ENCODE assay signal across 21 mouse cellular contexts in the genomic region with DNA sequence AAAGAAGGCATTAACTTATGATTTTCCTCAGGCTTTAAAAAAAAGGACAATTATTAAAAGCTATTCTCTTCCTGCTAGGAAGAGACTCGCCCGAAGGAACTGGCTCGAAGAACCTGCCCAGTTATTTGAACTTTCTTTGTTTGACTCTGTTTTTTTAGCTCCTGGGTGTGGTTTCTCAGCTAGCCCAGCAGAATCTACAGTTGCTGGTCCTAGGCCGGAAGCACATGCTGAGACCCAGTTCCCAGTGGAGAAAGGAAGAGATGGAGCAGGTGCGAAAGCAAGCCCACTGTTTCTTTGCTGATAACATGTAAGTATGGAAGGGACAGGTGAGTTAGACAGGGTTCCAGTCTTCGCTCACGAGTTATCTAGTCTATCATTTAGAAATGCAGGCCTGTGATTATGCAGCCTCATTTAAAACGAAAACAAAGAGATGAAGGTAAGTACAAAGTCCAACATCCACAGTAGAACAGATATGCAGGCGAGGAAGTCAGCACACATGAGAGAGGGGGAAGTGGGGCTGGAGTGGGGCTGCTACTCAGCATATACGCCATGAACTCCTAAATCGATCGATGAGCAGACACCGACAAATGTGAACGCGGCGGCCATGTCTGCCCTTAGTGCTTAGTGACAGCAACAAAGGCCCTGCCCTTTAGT. TPM values are rescaled to one million over a fixed set of nuclear protein-coding genes. Genes with fewer than 3 reads are reported as not detected.
DNase-seq lines count a peak whose midpoint lies in the region; ATAC-seq lines count a peak whose summit lies in the region.
"Had no signal": no experiment of that assay in that cellular context is flagged by ENCODE, and none has a peak within 500 bp of the region (broad histone marks: within the 10 kb centered on the region; RNA-seq: fewer than 3 reads in every experiment).

No protein-coding gene starts in this region.

- no peak overlapping the region for H3K9ac ChIP-seq in intestine, embryonic 15.5 days
- no peak overlapping the region; the same call in 1 of the 2 replicates for H3K9ac ChIP-seq in stomach, embryonic 16.5 days (ENCODE audit: low read length)
- no peak overlapping the region for H3K9ac ChIP-seq in midbrain, embryonic 15.5 days
- H3K9ac ChIP-seq: heart, embryonic 12.5 days; liver, embryonic 12.5 days; lung, embryonic 14.5 days; midbrain, embryonic 12.5 days had no signal

- no peak overlapping the region for H3K4me3 ChIP-seq in intestine, embryonic 15.5 days (replicated peaks)
- no peak overlapping the region for H3K4me3 ChIP-seq in stomach, embryonic 16.5 days (replicated peaks; ENCODE audit: low read length)
- no peak overlapping the region for H3K4me3 ChIP-seq in midbrain, embryonic 15.5 days
- H3K4me3 ChIP-seq: embryonic facial prominence, embryonic 10.5 days; heart, embryonic 12.5 days; liver, embryonic 12.5 days; midbrain, embryonic 12.5 days had no signal

- H3K4me2 ChIP-seq in intestine, embryonic 15.5 days (replicated peaks) = no peak overlapping the region
- H3K4me2 ChIP-seq in stomach, embryonic 16.5 days (ENCODE audit: low read depth, low read length) = no peak overlapping the region
- no peak overlapping the region for H3K4me2 ChIP-seq in midbrain, embryonic 15.5 days
- H3K4me2 ChIP-seq: heart, embryonic 12.5 days; liver, embryonic 12.5 days; lung, embryonic 14.5 days; midbrain, embryonic 12.5 days had no signal

- no peaks in the 10 kb centered on the region for H3K9me3 ChIP-seq in intestine, embryonic 15.5 days
- no peaks in the 10 kb centered on the region for H3K9me3 ChIP-seq in stomach, embryonic 16.5 days (replicated peaks; ENCODE audit: control insufficient read depth, low read length)
- no peaks in the 10 kb centered on the region for H3K9me3 ChIP-seq in midbrain, embryonic 15.5 days
- H3K9me3 ChIP-seq: embryonic facial prominence, embryonic 10.5 days; heart, embryonic 12.5 days; liver, embryonic 12.5 days; midbrain, embryonic 12.5 days had no signal

- DNase-seq in heart, adult 8-10 months (ENCODE audit: low spot score) = peak; percentile 21
- no peak for DNase-seq in heart, adult 11 months
- peak; percentile 85 for DNase-seq in ES-CJ7 (ENCODE audit: low read depth, low spot score)
- DNase-seq in cerebellum, postnatal 4 days (ENCODE audit: low spot score in 2 of 2) = no peak
- DNase-seq: cerebellum, adult 18-20 months; cerebellum, postnatal 36 days; gastrocnemius, postnatal 10 days; heart, postnatal 36 days; left cerebral cortex, postnatal 4 days; lung, embryonic 14.5 days; lung, postnatal 4 days; thymus, postnatal 25 days had no signal

- ATAC-seq in intestine, embryonic 15.5 days = peak; percentile 85
- peak; percentile 80 for ATAC-seq in stomach, embryonic 16.5 days (ENCODE audit: insufficient read depth, low FRiP score)
- ATAC-seq in midbrain, embryonic 15.5 days (replicated peaks) = no peak
- ATAC-seq: forebrain, embryonic 16.5 days; hindbrain, embryonic 16.5 days; liver, embryonic 12.5 days had no signal

- H3K27me3 ChIP-seq in intestine, embryonic 15.5 days (replicated peaks) = no peaks in the 10 kb centered on the region
- no peaks in the 10 kb centered on the region for H3K27me3 ChIP-seq in stomach, embryonic 16.5 days (ENCODE audit: control insufficient read depth, insufficient read depth, low read length)
- H3K27me3 ChIP-seq in midbrain, embryonic 15.5 days (replicated peaks) = no peaks in the 10 kb centered on the region
- H3K27me3 ChIP-seq: heart, embryonic 12.5 days; liver, embryonic 12.5 days; midbrain, embryonic 12.5 days had no signal

- H3K4me1 ChIP-seq in intestine, embryonic 15.5 days (replicated peaks) = no peaks in the 10 kb centered on the region
- no peaks in the 10 kb centered on the region for H3K4me1 ChIP-seq in stomach, embryonic 16.5 days (ENCODE audit: control insufficient read depth, insufficient read depth, low read length)
- H3K4me1 ChIP-seq in midbrain, embryonic 15.5 days = no peaks in the 10 kb centered on the region
- H3K4me1 ChIP-seq: embryonic facial prominence, embryonic 10.5 days; heart, embryonic 12.5 days; liver, embryonic 12.5 days; midbrain, embryonic 12.5 days had no signal

- H3K27ac ChIP-seq in intestine, embryonic 15.5 days = peak overlapping the region; percentile 34; the same call in 1 of the 2 replicates
- peak overlapping the region; percentile 79 for H3K27ac ChIP-seq in stomach, embryonic 16.5 days (ENCODE audit: low read length)
- H3K27ac ChIP-seq in midbrain, embryonic 15.5 days = no peak overlapping the region
- H3K27ac ChIP-seq: embryonic facial prominence, embryonic 10.5 days; liver, embryonic 12.5 days; midbrain, embryonic 12.5 days had no signal

- WGBS in intestine, embryonic 15.5 days = 74% methylated on average over 16 of the region's 16 CpGs
- 78% methylated on average over 16 of the region's 16 CpGs for WGBS in stomach, embryonic 16.5 days
- 90% methylated on average over 16 of the region's 16 CpGs for WGBS in midbrain, embryonic 15.5 days

- no peaks in the 10 kb centered on the region for H3K36me3 ChIP-seq in intestine, embryonic 15.5 days
- no peaks in the 10 kb centered on the region for H3K36me3 ChIP-seq in stomach, embryonic 16.5 days (ENCODE audit: control insufficient read depth, insufficient read depth, low read length)
- H3K36me3 ChIP-seq in midbrain, embryonic 15.5 days (replicated peaks) = no peaks in the 10 kb centered on the region

RNA-seq across cellular contexts. Expression of gene Psma6, which starts 6.9 kb away (rescaled TPM):
- total RNA-seq in heart, adult 8-10 months (2022) = 100 to 1,000 TPM; 149 to 159 (median 156) TPM
- 413 and 421 TPM in 2 replicates for polyA plus RNA-seq in intestine, embryonic 15.5 days (2015; fragmentation: Nextera tagmentation; extraction: Ambion mirVana)
- 359 and 373 TPM in 2 replicates for polyA plus RNA-seq in stomach, embryonic 16.5 days (2015; fragmentation: Nextera tagmentation; extraction: Ambion mirVana)
- polyA plus RNA-seq in midbrain, embryonic 15.5 days (2015; fragmentation: Nextera tagmentation; extraction: Ambion mirVana) = 382 and 383 TPM in 2 replicates

Comparison
In these comparisons a context has a peak if more than half of its experiments do, and no peak if none do; other contexts are left out.
1. DNase-seq: peak in heart, adult 8-10 months (single experiment) and ES-CJ7 (single experiment); none in heart, adult 11 months (single experiment) and cerebellum, postnatal 4 days (0 of 2).